Mouse (Mus musculus): ENCODE measurements around the gene Ric1.
A peak's percentile ranks its signal among the peaks of the same experiment; 100 is the strongest.

The Ric1 gene

GRCm38 (mm10) chr19:29496786-29497557 lies 25.1 kb upstream of the Ric1 start:
- no peak for DNase-seq (ENCODE audit: low read depth, low spot score)

GRCm38 (mm10) chr19:29497874-29498273 lies 24.2 kb upstream of the Ric1 start:
- DNase-seq (ENCODE audit: low read depth, low spot score) = no peak

GRCm38 (mm10) chr19:29498842-29499456 lies 23.1 kb upstream of the Ric1 start:
- no peak for DNase-seq (ENCODE audit: low read depth, low spot score)

- DNase-seq (ENCODE audit: low read depth, low spot score) = no peak
Measured at GRCm38 (mm10) chr19:29500333-29500732, 21.7 kb upstream of the Ric1 start.

GRCm38 (mm10) chr19:29501106-29501505 lies 21.0 kb upstream of the Ric1 start:
- no peak for DNase-seq (ENCODE audit: low read depth, low spot score)

- DNase-seq (ENCODE audit: low read depth, low spot score) = peak; percentile 50
Measured at GRCm38 (mm10) chr19:29501507-29501906, 20.6 kb upstream of the Ric1 start.

GRCm38 (mm10) chr19:29504131-29504530 lies 18.0 kb upstream of the Ric1 start:
- DNase-seq (ENCODE audit: low read depth, low spot score) = no peak

GRCm38 (mm10) chr19:29505617-29506016 lies 16.5 kb upstream of the Ric1 start:
- no peak for DNase-seq (ENCODE audit: low read depth, low spot score)

GRCm38 (mm10) chr19:29508208-29508607 lies 13.9 kb upstream of the Ric1 start:
- no peak for DNase-seq (ENCODE audit: low read depth, low spot score)

- no peak for DNase-seq (ENCODE audit: low read depth, low spot score)
Measured at GRCm38 (mm10) chr19:29509857-29510256, 12.2 kb upstream of the Ric1 start.

GRCm38 (mm10) chr19:29511826-29512225 lies 10.3 kb upstream of the Ric1 start:
- DNase-seq (ENCODE audit: low read depth, low spot score) = no peak

GRCm38 (mm10) chr19:29513111-29513766 lies 8.8 kb upstream of the Ric1 start:
- no peak for DNase-seq (ENCODE audit: low read depth, low spot score)

GRCm38 (mm10) chr19:29514130-29514529 lies 8.0 kb upstream of the Ric1 start:
- no peak for DNase-seq (ENCODE audit: low read depth, low spot score)

- peak; percentile 21 for DNase-seq (ENCODE audit: low read depth, low spot score)
Measured at GRCm38 (mm10) chr19:29515386-29515785, 6.7 kb upstream of the Ric1 start.

GRCm38 (mm10) chr19:29515991-29516390 lies 6.1 kb upstream of the Ric1 start:
- DNase-seq (ENCODE audit: low read depth, low spot score) = no peak

- DNase-seq (ENCODE audit: low read depth, low spot score) = no peak
Measured at GRCm38 (mm10) chr19:29518409-29518808, 3.7 kb upstream of the Ric1 start.

GRCm38 (mm10) chr19:29518922-29519321 lies 3.2 kb upstream of the Ric1 start:
- DNase-seq (ENCODE audit: low read depth, low spot score) = no peak

GRCm38 (mm10) chr19:29520996-29521560 lies 1.0 kb upstream of the Ric1 start:
- DNase-seq (ENCODE audit: low read depth, low spot score) = no peak

- no peak for DNase-seq (ENCODE audit: low read depth, low spot score)
Measured at GRCm38 (mm10) chr19:29522445-29523229, 555 bp downstream of the Ric1 start.

- no peak for DNase-seq (ENCODE audit: low read depth, low spot score)
Measured at GRCm38 (mm10) chr19:29523230-29523582, 1.1 kb downstream of the Ric1 start.

- DNase-seq (ENCODE audit: low read depth, low spot score) = no peak
Measured at GRCm38 (mm10) chr19:29523701-29524100, 1.6 kb downstream of the Ric1 start.

- no peak for DNase-seq (ENCODE audit: low read depth, low spot score)
Measured at GRCm38 (mm10) chr19:29524614-29525013, 2.5 kb downstream of the Ric1 start.
